Mouse (Mus musculus) ES-E14 (cell line): ENCODE data around the gene Tmem196. TPM values are rescaled to one million over a fixed set of nuclear protein-coding genes. Genes with fewer than 3 reads are reported as not detected.

Source experiments
- DNase-seq: peaks from one replicate; pipeline ENCODE4 v3.0.0-alpha.2; 2013; ENCODE audit warnings: low read depth, low spot score
- H3K27ac ChIP-seq: 2 replicates; pipeline ENCODE4 v1.5.1; 2012; ENCODE audit warnings: low read depth, mild to moderate bottlenecking, low read length, moderate library complexity, mixed read lengths; ENCODE audit not compliant: poor library complexity, insufficient read depth, severe bottlenecking
- H3K36me3 ChIP-seq: 2 replicates; pipeline ENCODE4 v1.6.1; 2012; ENCODE audit warnings: mild to moderate bottlenecking, low read length, moderate library complexity, mixed read lengths; ENCODE audit not compliant: control insufficient read depth, poor library complexity, insufficient read depth, severe bottlenecking
- H3K4me1 ChIP-seq, 2 experiments: fragments of 150-350 bp in 1 of 2; sonication (generic) in 1 of 2; 2 replicates each; pipeline ENCODE4 v1.6.1; 2012; ENCODE audit warnings: low read length in 2 of 2, mild to moderate bottlenecking in 1 of 2, mixed read lengths in 1 of 2; ENCODE audit not compliant: control insufficient read depth in 2 of 2, insufficient read depth in 2 of 2, poor library complexity in 1 of 2
- H3K4me3 ChIP-seq, 2 experiments: fragments of 150-350 bp in 1 of 2; sonication (generic) in 1 of 2; 2 replicates each; pipeline ENCODE4 v1.5.1; 2012; ENCODE audit warnings: low read length in 2 of 2, low read depth in 1 of 2, mild to moderate bottlenecking in 1 of 2, mixed read lengths in 1 of 2; ENCODE audit not compliant: insufficient read depth in 1 of 2, poor library complexity in 1 of 2, severe bottlenecking in 1 of 2
- H3K9ac ChIP-seq: 2 replicates; pipeline ENCODE4 v1.6.1; 2012; ENCODE audit warnings: low read depth, mild to moderate bottlenecking, low read length, mixed read lengths; ENCODE audit not compliant: poor library complexity, insufficient read depth, severe bottlenecking
- H3K9me3 ChIP-seq: fragments of 150-350 bp; sonication (generic); 2 replicates; pipeline ENCODE4 v1.6.1; 2012; ENCODE audit warnings: low read depth, mild to moderate bottlenecking, low read length; ENCODE audit not compliant: control insufficient read depth, insufficient read depth
- CHD2 ChIP-seq: IDR thresholded peaks from 2 replicates; pipeline ENCODE4 v1.6.1; 2014; ENCODE audit warnings: mild to moderate bottlenecking, low read depth, low read length, inconsistent platforms
- HCFC1 ChIP-seq: IDR thresholded peaks from 2 replicates; pipeline ENCODE4 v1.6.1; 2012; ENCODE audit warnings: low read length, inconsistent platforms, borderline replicate concordance; ENCODE audit not compliant: insufficient read depth
- MAFK ChIP-seq: IDR thresholded peaks from 2 replicates; pipeline ENCODE4 v1.6.1; 2014; ENCODE audit warnings: mild to moderate bottlenecking, low read depth, low read length, inconsistent platforms; ENCODE audit not compliant: insufficient read depth
- ZC3H11A ChIP-seq: IDR thresholded peaks from 2 replicates; pipeline ENCODE4 v1.6.1; 2012; ENCODE audit warnings: low read depth, mild to moderate bottlenecking, inconsistent platforms, low read length, borderline replicate concordance
- ZNF384 ChIP-seq: IDR thresholded peaks from 2 replicates; pipeline ENCODE4 v1.6.1; 2012; ENCODE audit warnings: low read depth, low read length, inconsistent platforms
- in situ Hi-C, 2 experiments: fragments of 600-800 bp; cut with MboI; formaldehyde crosslinking; loops; one replicate each; pipeline ENCODE4 v1.15.1; 2025; ENCODE audit warnings: low sequenced_read_pairs in 2 of 2, inconsistent platforms in 1 of 2; ENCODE audit not compliant: unreplicated experiment in 2 of 2
- total RNA-seq: library from RNA; depleted of rRNA; stranded (reverse); fragments of 300-350 nt; gene quantifications from 2 replicates; pipeline ENCODE4 v1.2.3, GENCODE M21; 2012

The Tmem196 gene
- total RNA-seq, 1 experiment, result not detected

- in situ Hi-C loops, result no loop called here
- Histone ChIP-seq H3K36me3 (no peaks in the 10 kb centered on the region), H3K9me3 (no peaks in the 10 kb centered on the region), H3K4me3 (no peak overlapping the region), H3K4me1 (no peaks in the 10 kb centered on the region), H3K9ac (no peak overlapping the region), H3K27ac (no peak overlapping the region)
- no peak for DNase-seq
- TF ChIP-seq CHD2 (no peak), MAFK (no peak), HCFC1 (no peak)
These were observed 24.4 kb downstream of the Tmem196 start for GRCm38 (mm10) chr12:119970068-119970467.

- Histone ChIP-seq H3K9ac (no peak overlapping the region), H3K27ac (no peak overlapping the region), H3K4me3 (no peak overlapping the region), H3K36me3 (no peaks in the 10 kb centered on the region), H3K9me3 (no peaks in the 10 kb centered on the region), H3K4me1 (no peaks in the 10 kb centered on the region)
- DNase-seq, result peak; percentile 37
- in situ Hi-C loops, result no loop called here
- TF ChIP-seq HCFC1 (no peak), ZC3H11A (peak; percentile 98)
These were observed 36.1 kb downstream of the Tmem196 start for GRCm38 (mm10) chr12:119981731-119982130.

- no peak overlapping the region for H3K4me3 ChIP-seq
- H3K36me3 ChIP-seq, result no peaks in the 10 kb centered on the region
- no peak overlapping the region for H3K9ac ChIP-seq
- no peak overlapping the region for H3K27ac ChIP-seq
- H3K4me1 ChIP-seq, result no peaks in the 10 kb centered on the region
- DNase-seq, result no peak
- TF ChIP-seq ZC3H11A (no peak), CHD2 (no peak), HCFC1 (no peak), ZNF384 (no peak), MAFK (no peak)
- in situ Hi-C loops, result no loop called here
- no peaks in the 10 kb centered on the region for H3K9me3 ChIP-seq
These were observed 52.6 kb downstream of the Tmem196 start for GRCm38 (mm10) chr12:119998267-119998666.

- no peak for DNase-seq
- TF ChIP-seq CHD2 (no peak), ZC3H11A (no peak), MAFK (no peak), ZNF384 (no peak), HCFC1 (no peak)
- Histone ChIP-seq H3K4me1 (no peaks in the 10 kb centered on the region), H3K9me3 (peaks cover 5% of the 10 kb centered on the region), H3K27ac (no peak overlapping the region), H3K36me3 (no peaks in the 10 kb centered on the region), H3K4me3 (no peak overlapping the region), H3K9ac (no peak overlapping the region)
- in situ Hi-C loops, result no loop called here
These were observed 58.7 kb downstream of the Tmem196 start for GRCm38 (mm10) chr12:120004280-120004679.

- in situ Hi-C loops, result no loop called here
- H3K4me1 ChIP-seq, result no peaks in the 10 kb centered on the region
- no peak overlapping the region for H3K4me3 ChIP-seq
- no peak for DNase-seq
- TF ChIP-seq HCFC1 (no peak), ZC3H11A (no peak), ZNF384 (no peak), CHD2 (no peak), MAFK (no peak)
- H3K27ac ChIP-seq, result no peak overlapping the region
- H3K9me3 ChIP-seq, result no peaks in the 10 kb centered on the region
- no peak overlapping the region for H3K9ac ChIP-seq
- H3K36me3 ChIP-seq, result no peaks in the 10 kb centered on the region
These were observed 69.1 kb downstream of the Tmem196 start for GRCm38 (mm10) chr12:120014768-120015167.
